Mouse (Mus musculus) embryonic fibroblast, embryonic 13.5 days (primary cell): ENCODE results near the gene Olfr123.

ENCODE experiments used
- CTCF ChIP-seq: IDR thresholded peaks from 2 replicates; pipeline ENCODE4 v1.5.1; 2011; ENCODE audit warnings: mild to moderate bottlenecking, control low read depth, low read length, moderate library complexity, borderline replicate concordance; ENCODE audit not compliant: insufficient read depth
- POLR2A ChIP-seq: IDR thresholded peaks from 2 replicates; pipeline ENCODE4 v1.6.1; 2011; ENCODE audit warnings: low read depth, mild to moderate bottlenecking, control low read depth, low read length, moderate library complexity

DNA sequence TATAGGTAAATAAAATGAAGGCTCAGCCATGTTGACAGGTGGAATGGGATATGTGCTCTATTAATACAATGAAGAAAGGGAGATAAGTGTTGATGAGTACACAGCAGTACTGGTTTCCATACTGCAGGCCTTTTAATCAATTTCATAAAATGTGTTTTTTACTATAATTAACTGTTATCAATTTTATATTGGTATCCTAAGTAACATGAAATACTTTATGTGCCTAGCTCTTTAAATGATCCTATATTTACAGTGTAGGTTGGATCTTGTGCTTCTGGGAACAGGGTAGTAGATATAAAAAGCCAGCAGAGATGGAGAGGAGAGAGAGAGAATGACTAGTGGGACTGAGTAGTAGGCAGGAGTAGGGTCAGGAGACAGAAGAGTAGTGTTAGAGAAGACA, 53.9 kb downstream of the Olfr123 start, which contains the start of gene Olfr126:
- no peak for TF ChIP-seq CTCF
- no peak for TF ChIP-seq POLR2A
